Mouse (Mus musculus) brain, adult 2 months (tissue): ENCODE results near the gene Alg2.

Experiments used
- DNase-seq: peaks from one replicate; pipeline ENCODE4 v3.0.0; 2011; ENCODE audit warnings: low read depth, low spot score

Gene Alg2

GRCm38 (mm10) chr4:47449586-47450522, 24.3 kb downstream of the Alg2 start:
- DNase-seq = no peak

GRCm38 (mm10) chr4:47449116-47449515, 25.0 kb downstream of the Alg2 start:
- no peak for DNase-seq

- no peak for DNase-seq
Measured at GRCm38 (mm10) chr4:47448526-47448925, 25.6 kb downstream of the Alg2 start.

GRCm38 (mm10) chr4:47440951-47441350, 33.2 kb downstream of the Alg2 start:
- DNase-seq = peak; percentile 75

GRCm38 (mm10) chr4:47438956-47439355, 35.2 kb downstream of the Alg2 start:
- DNase-seq = no peak

- DNase-seq = peak; percentile 95
Measured at GRCm38 (mm10) chr4:47437365-47438340, 36.5 kb downstream of the Alg2 start.

- no peak for DNase-seq
Measured at GRCm38 (mm10) chr4:47435566-47436360, 38.4 kb downstream of the Alg2 start.

GRCm38 (mm10) chr4:47435131-47435530, 39.0 kb downstream of the Alg2 start:
- DNase-seq = no peak

GRCm38 (mm10) chr4:47432766-47433165, 41.4 kb downstream of the Alg2 start:
- DNase-seq = no peak

GRCm38 (mm10) chr4:47431081-47431480, 43.1 kb downstream of the Alg2 start:
- DNase-seq = no peak

GRCm38 (mm10) chr4:47430557-47430956, 43.6 kb downstream of the Alg2 start:
- DNase-seq = no peak

GRCm38 (mm10) chr4:47427606-47428005, 46.5 kb downstream of the Alg2 start:
- no peak for DNase-seq

GRCm38 (mm10) chr4:47425247-47425830, 48.8 kb downstream of the Alg2 start:
- no peak for DNase-seq

- no peak for DNase-seq
Measured at GRCm38 (mm10) chr4:47424376-47424775, 49.8 kb downstream of the Alg2 start.

- DNase-seq = no peak
Measured at GRCm38 (mm10) chr4:47422946-47423345, 51.2 kb downstream of the Alg2 start.

GRCm38 (mm10) chr4:47422194-47422593, 51.9 kb downstream of the Alg2 start:
- no peak for DNase-seq

- DNase-seq = no peak
Measured at GRCm38 (mm10) chr4:47420191-47420590, 53.9 kb downstream of the Alg2 start.

- peak; percentile 40 for DNase-seq
Measured at GRCm38 (mm10) chr4:47419268-47419973, 54.7 kb downstream of the Alg2 start.

GRCm38 (mm10) chr4:47417871-47418270, 56.3 kb downstream of the Alg2 start:
- no peak for DNase-seq
